Mouse (Mus musculus): ENCODE results near the gene Fitm2. TPM values are rescaled to one million over a fixed set of nuclear protein-coding genes. Genes with fewer than 3 reads are reported as not detected.
A peak's percentile ranks its signal among the peaks of the same experiment; 100 is the strongest.

The Fitm2 gene
- polyA plus RNA-seq, 1 experiment: 4.4 TPM

DNA sequence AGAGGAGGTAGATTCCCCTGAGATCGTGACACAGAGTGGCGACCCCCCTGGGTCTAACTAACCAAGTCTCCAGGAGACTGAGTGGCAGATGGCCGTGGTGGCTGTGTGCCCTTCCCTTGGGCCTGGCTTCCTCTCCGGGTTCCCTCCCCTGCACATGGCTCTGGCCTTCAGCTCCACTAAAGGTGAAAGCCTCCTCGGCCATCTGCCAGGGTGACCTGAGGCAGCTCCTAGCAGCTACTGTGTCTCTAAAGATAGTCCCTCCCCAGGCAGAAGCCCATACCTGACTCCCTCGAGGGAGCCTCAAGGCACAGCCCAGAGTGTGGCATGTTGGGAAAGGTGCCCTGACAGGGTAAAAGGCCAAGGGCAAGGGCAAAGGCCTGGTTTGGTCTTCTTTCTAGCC, 28.9 kb downstream of the Fitm2 start:
- no peak overlapping the region for H3K4me3 ChIP-seq (ENCODE audit: low read depth, low read length)
- 53% methylated on average over 6 of the region's 6 CpGs for WGBS
- TF ChIP-seq POLR2A (IDR thresholded peaks at IDR 0.05; ENCODE audit: low read depth, low read length) (no peak), CTCF (IDR thresholded peaks at IDR 0.05; ENCODE audit: extremely low read depth, insufficient read length, insufficient replicate concordance, low read depth, low read length) (no peak)
- H3K27me3 ChIP-seq (ENCODE audit: control insufficient read depth, insufficient read depth, low read length): peaks cover 13% of the 10 kb centered on the region
- no peaks in the 10 kb centered on the region for H3K36me3 ChIP-seq (ENCODE audit: control insufficient read depth, insufficient read depth, low read length)
- H3K27ac ChIP-seq (ENCODE audit: insufficient read depth, low read depth, low read length): no peak overlapping the region
- no peaks in the 10 kb centered on the region for H3K4me1 ChIP-seq (ENCODE audit: control insufficient read depth, insufficient read depth, insufficient read length, low read length)

DNA sequence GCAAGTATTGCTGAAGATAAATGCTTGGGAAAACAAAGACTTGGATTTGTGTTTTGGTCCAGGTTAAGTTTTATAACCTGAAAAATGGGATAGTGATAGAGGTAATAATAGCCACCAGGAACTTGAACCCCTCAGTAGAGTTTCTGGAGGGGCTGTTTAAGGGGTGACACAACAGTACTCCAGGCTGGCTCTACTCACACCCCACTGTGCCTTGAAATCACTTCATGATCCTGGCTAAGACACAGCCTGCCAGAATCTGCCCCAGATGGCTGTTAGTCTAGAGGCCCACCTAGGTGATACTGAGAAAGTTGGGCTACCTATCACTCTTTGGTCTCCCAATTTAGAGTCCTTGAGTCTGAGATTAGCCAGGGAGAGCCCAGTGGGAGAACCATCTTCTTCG, 32.9 kb downstream of the Fitm2 start:
- 55% methylated on average over 1 of the region's 1 CpGs for WGBS
- TF ChIP-seq CTCF (IDR thresholded peaks at IDR 0.05; ENCODE audit: extremely low read depth, insufficient read length, insufficient replicate concordance, low read depth, low read length): no peak
- no peak for TF ChIP-seq POLR2A (IDR thresholded peaks at IDR 0.05; ENCODE audit: low read depth, low read length)

DNA sequence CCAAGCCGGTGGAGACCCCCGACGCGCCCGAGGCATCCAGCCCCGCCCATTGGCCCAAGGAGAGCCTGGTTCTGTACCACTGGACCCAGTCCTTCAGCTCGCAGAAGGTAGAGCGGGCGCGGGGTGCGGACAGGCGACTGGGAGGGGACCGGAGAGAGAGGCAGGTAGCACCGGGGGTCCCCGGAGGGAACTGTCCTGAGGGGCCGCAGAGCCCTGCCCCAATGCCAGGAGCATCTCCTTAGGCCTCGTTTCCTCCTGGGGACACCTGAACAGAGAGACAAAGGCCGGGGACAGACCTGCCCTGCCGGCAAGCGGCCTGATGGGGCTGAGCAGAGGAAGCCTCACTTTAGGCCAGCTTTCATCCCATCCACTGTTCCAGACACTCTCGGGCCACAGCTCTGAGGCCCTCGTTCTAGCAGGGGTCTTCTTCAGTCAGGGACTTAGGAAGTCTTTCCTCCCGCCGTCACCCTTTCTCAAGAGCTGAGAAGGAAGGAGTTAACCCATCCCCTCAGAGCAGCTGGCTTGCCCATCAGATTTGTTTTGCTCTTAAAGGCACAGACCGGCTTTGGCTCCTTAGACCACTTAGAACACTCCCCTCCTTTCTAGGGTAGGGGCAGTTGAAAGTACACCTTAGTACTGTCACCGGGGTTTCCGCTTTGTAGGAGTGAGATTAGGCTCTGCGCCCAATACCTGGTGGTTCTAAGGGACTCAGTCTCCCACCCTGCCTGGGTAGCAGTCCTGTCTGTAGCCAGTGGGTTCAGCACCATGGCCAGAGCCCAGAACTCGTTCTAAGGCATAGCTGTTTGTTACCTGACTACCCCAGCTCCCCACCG, 33.6 kb downstream of the Fitm2 start:
- peak; percentile 6; the same call in 1 of the 2 replicates for TF ChIP-seq CTCF (IDR thresholded peaks at IDR 0.05; ENCODE audit: extremely low read depth, insufficient read length, insufficient replicate concordance, low read depth, low read length)
- TF ChIP-seq POLR2A (IDR thresholded peaks at IDR 0.05; ENCODE audit: low read depth, low read length): no peak
- H3K36me3 ChIP-seq (ENCODE audit: control insufficient read depth, insufficient read depth, low read length): no peaks in the 10 kb centered on the region
- H3K4me3 ChIP-seq (ENCODE audit: low read depth, low read length): peak overlapping the region; percentile 45

More for the DNA sequence above, 32.9 kb downstream of the Fitm2 start:
- Histone ChIP-seq H3K4me3 (ENCODE audit: low read depth, low read length) (no peak overlapping the region), H3K4me1 (ENCODE audit: control insufficient read depth, insufficient read depth, insufficient read length, low read length) (peaks cover 4% of the 10 kb centered on the region; the same call in 1 of the 2 replicates), H3K27ac (ENCODE audit: insufficient read depth, low read depth, low read length) (no peak overlapping the region), H3K36me3 (ENCODE audit: control insufficient read depth, insufficient read depth, low read length) (no peaks in the 10 kb centered on the region), H3K27me3 (ENCODE audit: control insufficient read depth, insufficient read depth, low read length) (peaks cover 20% of the 10 kb centered on the region)

DNA sequence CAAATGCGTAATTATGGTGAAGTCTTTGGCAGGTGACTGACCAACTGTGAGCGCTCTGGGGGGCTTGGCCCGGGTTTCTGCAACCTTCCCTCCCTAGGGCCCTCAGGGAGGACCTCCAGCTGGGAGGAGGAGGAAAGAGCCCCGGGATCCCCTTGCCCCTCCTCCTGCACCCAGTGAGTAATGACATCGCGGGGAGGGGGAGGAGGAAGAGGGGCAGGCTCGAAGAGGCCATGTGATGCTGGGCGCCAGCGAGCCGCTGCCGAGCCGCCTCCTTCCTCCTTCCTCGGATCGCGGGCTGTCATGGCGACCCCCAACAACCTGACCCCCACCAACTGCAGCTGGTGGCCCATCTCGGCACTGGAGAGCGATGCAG, 34.2 kb downstream of the Fitm2 start, which contains the start of gene Gdap1l1:
Gdap1l1 (plus strand) TSS at position 231 of the 373 bp plus-strand sequence.
- Histone ChIP-seq H3K27me3 (ENCODE audit: control insufficient read depth, insufficient read depth, low read length) (peaks cover 20% of the 10 kb centered on the region), H3K4me3 (ENCODE audit: low read depth, low read length) (peak within 1 kb of the TSS; percentile 45), H3K4me1 (ENCODE audit: control insufficient read depth, insufficient read depth, insufficient read length, low read length) (peaks cover 10% of the 10 kb centered on the region), H3K27ac (ENCODE audit: insufficient read depth, low read depth, low read length) (no peak within 1 kb of the TSS), H3K36me3 (ENCODE audit: control insufficient read depth, insufficient read depth, low read length) (no peaks in the 10 kb centered on the region)
- 4% methylated on average over 18 of the region's 18 CpGs for WGBS
- TF ChIP-seq CTCF (IDR thresholded peaks at IDR 0.05; ENCODE audit: extremely low read depth, insufficient read length, insufficient replicate concordance, low read depth, low read length) (no peak), POLR2A (IDR thresholded peaks at IDR 0.05; ENCODE audit: low read depth, low read length) (no peak)

More for the DNA sequence above, 33.6 kb downstream of the Fitm2 start:
- WGBS: 8% methylated on average over 30 of the region's 30 CpGs
- Histone ChIP-seq H3K27me3 (ENCODE audit: control insufficient read depth, insufficient read depth, low read length) (peaks cover 20% of the 10 kb centered on the region), H3K27ac (ENCODE audit: insufficient read depth, low read depth, low read length) (no peak overlapping the region), H3K4me1 (ENCODE audit: control insufficient read depth, insufficient read depth, insufficient read length, low read length) (peaks cover 8% of the 10 kb centered on the region)

DNA sequence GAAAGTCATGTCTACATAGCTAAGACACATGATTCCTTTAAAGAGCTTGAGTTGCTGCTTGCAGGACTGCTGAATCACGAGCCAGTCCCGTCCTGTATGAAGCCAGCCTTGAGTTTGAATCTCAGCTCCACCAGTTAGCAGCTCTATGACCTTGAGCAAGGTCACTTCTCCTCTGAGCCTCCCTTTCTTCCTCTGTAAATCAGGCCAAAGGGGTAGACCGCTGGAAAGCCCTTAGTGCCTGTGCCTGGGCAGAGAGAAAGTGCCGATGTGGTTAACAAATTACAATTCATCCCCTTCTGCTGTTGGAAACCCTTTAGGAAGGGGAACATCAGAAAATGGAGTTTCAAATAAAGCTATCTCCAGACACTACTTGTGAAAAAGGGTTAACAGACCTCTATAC, 34.6 kb downstream of the Fitm2 start:
- Histone ChIP-seq H3K27ac (ENCODE audit: insufficient read depth, low read depth, low read length) (no peak overlapping the region), H3K4me3 (ENCODE audit: low read depth, low read length) (no peak overlapping the region), H3K4me1 (ENCODE audit: control insufficient read depth, insufficient read depth, insufficient read length, low read length) (peaks cover 10% of the 10 kb centered on the region), H3K36me3 (ENCODE audit: control insufficient read depth, insufficient read depth, low read length) (no peaks in the 10 kb centered on the region), H3K27me3 (ENCODE audit: control insufficient read depth, insufficient read depth, low read length) (peaks cover 20% of the 10 kb centered on the region)
- 50% methylated on average over 4 of the region's 4 CpGs for WGBS
- TF ChIP-seq POLR2A (IDR thresholded peaks at IDR 0.05; ENCODE audit: low read depth, low read length): no peak
- TF ChIP-seq CTCF (IDR thresholded peaks at IDR 0.05; ENCODE audit: extremely low read depth, insufficient read length, insufficient replicate concordance, low read depth, low read length): no peak

DNA sequence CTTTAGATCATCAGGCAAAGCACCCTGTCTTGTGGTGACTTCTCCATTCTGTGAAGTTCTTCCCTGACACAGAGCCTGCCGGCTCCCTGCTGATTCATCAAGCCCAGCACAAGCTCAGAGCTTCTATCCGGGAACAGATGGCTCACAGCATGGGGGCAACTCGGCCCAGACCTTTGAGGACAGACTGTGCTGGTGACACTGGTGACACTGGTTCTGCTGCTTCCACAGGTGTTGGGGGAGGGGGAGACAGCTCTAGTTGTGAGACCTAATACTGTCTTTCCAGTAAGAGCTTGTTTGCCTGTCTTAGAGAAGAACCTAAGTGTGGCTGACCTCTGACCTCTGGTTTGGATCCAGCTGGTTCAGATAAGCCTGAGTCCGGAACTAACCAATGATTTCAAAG, 38.5 kb downstream of the Fitm2 start:
- no peaks in the 10 kb centered on the region for H3K36me3 ChIP-seq (ENCODE audit: control insufficient read depth, insufficient read depth, low read length)
- peaks cover 11% of the 10 kb centered on the region for H3K27me3 ChIP-seq (ENCODE audit: control insufficient read depth, insufficient read depth, low read length)
- peaks cover 10% of the 10 kb centered on the region for H3K4me1 ChIP-seq (ENCODE audit: control insufficient read depth, insufficient read depth, insufficient read length, low read length)
- H3K27ac ChIP-seq (ENCODE audit: insufficient read depth, low read depth, low read length): no peak overlapping the region
- 9% methylated on average over 4 of the region's 4 CpGs for WGBS
- no peak for TF ChIP-seq POLR2A (IDR thresholded peaks at IDR 0.05; ENCODE audit: low read depth, low read length)
- no peak for TF ChIP-seq CTCF (IDR thresholded peaks at IDR 0.05; ENCODE audit: extremely low read depth, insufficient read length, insufficient replicate concordance, low read depth, low read length)
- no peak overlapping the region for H3K4me3 ChIP-seq (ENCODE audit: low read depth, low read length)

DNA sequence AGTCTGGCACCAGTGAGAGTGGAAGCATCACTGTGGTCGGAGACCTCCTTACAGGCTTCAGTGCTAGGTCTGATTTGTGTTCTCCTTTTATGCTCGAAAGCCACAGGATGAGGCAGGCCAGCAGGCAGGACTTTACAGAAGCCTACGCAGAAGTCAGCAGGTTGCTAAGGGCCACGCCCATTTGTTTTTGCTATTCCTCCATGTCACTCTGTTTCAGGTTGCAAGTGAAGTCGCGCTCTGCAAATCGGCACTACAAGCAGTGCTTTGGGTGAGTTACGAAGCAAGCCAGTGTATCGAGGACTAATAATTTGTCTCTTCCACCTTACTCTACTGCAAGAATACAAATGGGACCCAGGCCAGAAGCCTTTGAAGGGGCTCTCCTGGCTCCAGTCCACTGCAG, 41.1 kb downstream of the Fitm2 start:
- no peak overlapping the region for H3K27ac ChIP-seq (ENCODE audit: insufficient read depth, low read depth, low read length)
- TF ChIP-seq CTCF (IDR thresholded peaks at IDR 0.05; ENCODE audit: extremely low read depth, insufficient read length, insufficient replicate concordance, low read depth, low read length): no peak
- TF ChIP-seq POLR2A (IDR thresholded peaks at IDR 0.05; ENCODE audit: low read depth, low read length): no peak
- H3K4me1 ChIP-seq (ENCODE audit: control insufficient read depth, insufficient read depth, insufficient read length, low read length): peaks cover 5% of the 10 kb centered on the region; the same call in 1 of the 2 replicates
- WGBS: 85% methylated on average over 9 of the region's 9 CpGs
- H3K27me3 ChIP-seq (ENCODE audit: control insufficient read depth, insufficient read depth, low read length): no peaks in the 10 kb centered on the region
- H3K36me3 ChIP-seq (ENCODE audit: control insufficient read depth, insufficient read depth, low read length): no peaks in the 10 kb centered on the region
- no peak overlapping the region for H3K4me3 ChIP-seq (ENCODE audit: low read depth, low read length)
